Mouse (Mus musculus): ENCODE results near the gene Adtrp. TPM values are rescaled to one million over a fixed set of nuclear protein-coding genes. Genes with fewer than 3 reads are reported as not detected.

Gene Adtrp
- total RNA-seq (2021) (1 to 10 TPM in 1 of 2 experiments, under 1 TPM in 1; 0.64 to 2.3 TPM), polyA plus RNA-seq (2012; rRNA removed) (4.2 and 4.7 TPM in 2 replicates)
- long read RNA-seq, result 0 reads

DNA sequence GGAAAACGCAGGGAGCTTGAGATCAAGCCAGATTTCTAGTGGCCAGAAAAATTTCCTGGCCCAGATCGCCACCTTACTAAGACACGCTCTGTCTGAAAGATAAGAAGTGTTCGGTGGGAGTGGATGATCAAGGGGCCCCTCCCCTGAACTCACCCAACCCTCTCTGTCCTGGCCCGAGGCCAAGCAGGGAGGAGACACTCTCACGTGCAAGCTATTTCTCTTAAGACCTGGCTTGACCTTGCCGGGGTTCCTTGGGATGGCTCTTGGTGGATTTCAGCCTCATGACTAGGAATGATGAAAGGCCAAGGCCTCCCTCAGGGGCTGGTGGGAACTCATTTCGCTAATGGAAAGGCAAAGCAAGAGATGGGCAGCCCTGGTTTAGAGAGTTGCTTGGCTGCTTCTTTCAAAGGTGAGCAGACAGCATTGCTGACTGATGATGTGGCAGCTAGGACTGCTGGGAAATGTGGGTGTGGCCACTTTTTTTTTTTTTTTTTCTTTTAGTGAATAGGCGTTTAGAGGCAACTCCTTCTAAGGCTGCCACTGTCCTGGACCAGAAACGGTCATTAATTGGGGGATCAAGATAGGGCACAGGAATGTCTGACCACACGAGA lies at the start of gene Adtrp:
TSS of gene Adtrp (minus strand) at position 169 of the 611 bp plus-strand sequence.
- peak in 1 of 2 experiments; percentile 23 for DNase-seq
- intact Hi-C loops (cut with DNase I), result no loop called here
- 70% methylated on average over 11 of the region's 11 CpGs for WGBS
- Histone ChIP-seq H3K36me3 (ENCODE audit: control insufficient read depth, insufficient read depth, low read length) (no peaks in the 10 kb centered on the region), H3K4me3 (no peak within 1 kb of the TSS), H3K9ac (ENCODE audit: low read depth, low read length) (no peak within 1 kb of the TSS), H3K27ac (no peak within 1 kb of the TSS), H3K79me2 (replicated peaks; ENCODE audit: control insufficient read depth, insufficient read depth, low read length) (no peaks in the 10 kb centered on the region), H3K27me3 (ENCODE audit: control insufficient read depth, insufficient read depth, low read length) (no peaks in the 10 kb centered on the region), H3K4me1 (ENCODE audit: control insufficient read depth, insufficient read depth, low read length) (no peaks in the 10 kb centered on the region; the same call in 1 of the 2 replicates)
- no peak for TF ChIP-seq CTCF (IDR thresholded peaks at IDR 0.05)
- TF ChIP-seq EP300 (IDR thresholded peaks at IDR 0.05; ENCODE audit: insufficient read depth, low read depth, low read length), result no peak
- no peak for TF ChIP-seq POLR2A (IDR thresholded peaks at IDR 0.05; ENCODE audit: insufficient read depth, low read depth, low read length)

DNA sequence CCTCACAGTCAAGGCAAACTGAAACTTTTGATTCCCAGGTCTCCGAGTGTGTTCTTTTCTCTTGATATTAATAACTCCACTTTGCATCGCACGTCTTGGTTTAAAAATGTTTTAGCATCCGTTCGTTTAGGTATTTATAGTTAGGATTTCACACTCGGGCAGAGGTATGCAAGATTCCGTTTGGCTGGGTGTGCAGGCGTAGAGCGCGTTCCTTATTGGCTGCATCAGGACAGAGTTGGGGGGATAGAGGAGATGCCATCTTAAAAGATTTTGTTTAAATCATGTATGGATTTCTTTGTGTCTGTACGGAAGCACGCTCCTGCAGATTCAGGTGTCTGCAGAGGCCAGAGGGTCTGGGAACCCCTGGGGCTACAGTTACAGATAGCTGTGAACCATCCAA lies 44.5 kb upstream of the Adtrp start:
- no peaks in the 10 kb centered on the region for H3K36me3 ChIP-seq (ENCODE audit: control insufficient read depth, insufficient read depth, low read length)
- H3K79me2 ChIP-seq (replicated peaks; ENCODE audit: control insufficient read depth, insufficient read depth, low read length), result no peaks in the 10 kb centered on the region
- 88% methylated on average over 12 of the region's 12 CpGs for WGBS
- TF ChIP-seq EP300 (IDR thresholded peaks at IDR 0.05; ENCODE audit: insufficient read depth, low read depth, low read length) (no peak), POLR2A (IDR thresholded peaks at IDR 0.05; ENCODE audit: insufficient read depth, low read depth, low read length) (no peak)
- H3K27ac ChIP-seq, result no peak overlapping the region
- H3K27me3 ChIP-seq (ENCODE audit: control insufficient read depth, insufficient read depth, low read length), result no peaks in the 10 kb centered on the region
- intact Hi-C loops (cut with DNase I), result no loop called here
- no peak overlapping the region for H3K4me3 ChIP-seq
- no peak for DNase-seq
- no peaks in the 10 kb centered on the region for H3K4me1 ChIP-seq (ENCODE audit: control insufficient read depth, insufficient read depth, low read length)
- H3K9ac ChIP-seq (ENCODE audit: low read depth, low read length), result no peak overlapping the region

DNA sequence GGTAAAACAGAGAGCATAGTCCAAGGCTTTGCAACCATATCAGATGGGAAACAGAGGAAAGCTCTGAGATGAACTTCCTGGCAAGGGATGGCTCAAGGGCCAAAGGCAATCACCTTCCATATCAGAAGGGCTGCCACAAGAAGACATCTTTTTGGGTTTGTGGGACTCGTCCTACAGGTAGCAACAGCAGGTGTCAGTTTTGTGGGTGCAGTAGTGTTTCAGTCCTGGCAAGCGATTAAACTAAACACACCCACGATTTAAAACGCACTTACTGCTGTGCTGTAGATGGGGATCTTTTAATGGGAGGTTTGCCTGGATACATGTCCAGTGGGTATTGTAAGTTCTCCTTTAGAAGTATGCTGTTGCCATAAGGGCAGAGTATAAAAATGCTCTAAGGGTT lies 43.1 kb upstream of the Adtrp start:
- intact Hi-C loops (cut with DNase I), result no loop called here
- no peaks in the 10 kb centered on the region for H3K36me3 ChIP-seq (ENCODE audit: control insufficient read depth, insufficient read depth, low read length)
- no peak overlapping the region for H3K4me3 ChIP-seq
- WGBS, result 87% methylated on average over 4 of the region's 4 CpGs
- TF ChIP-seq CTCF (IDR thresholded peaks at IDR 0.05), result no peak
- no peak for TF ChIP-seq POLR2A (IDR thresholded peaks at IDR 0.05; ENCODE audit: insufficient read depth, low read depth, low read length)
- no peak for TF ChIP-seq EP300 (IDR thresholded peaks at IDR 0.05; ENCODE audit: insufficient read depth, low read depth, low read length)
- no peak overlapping the region for H3K27ac ChIP-seq
- H3K4me1 ChIP-seq (ENCODE audit: control insufficient read depth, insufficient read depth, low read length), result no peaks in the 10 kb centered on the region
- no peaks in the 10 kb centered on the region for H3K79me2 ChIP-seq (replicated peaks; ENCODE audit: control insufficient read depth, insufficient read depth, low read length)
- H3K9ac ChIP-seq (ENCODE audit: low read depth, low read length), result no peak overlapping the region
- no peak for DNase-seq
- no peaks in the 10 kb centered on the region for H3K27me3 ChIP-seq (ENCODE audit: control insufficient read depth, insufficient read depth, low read length)

DNA sequence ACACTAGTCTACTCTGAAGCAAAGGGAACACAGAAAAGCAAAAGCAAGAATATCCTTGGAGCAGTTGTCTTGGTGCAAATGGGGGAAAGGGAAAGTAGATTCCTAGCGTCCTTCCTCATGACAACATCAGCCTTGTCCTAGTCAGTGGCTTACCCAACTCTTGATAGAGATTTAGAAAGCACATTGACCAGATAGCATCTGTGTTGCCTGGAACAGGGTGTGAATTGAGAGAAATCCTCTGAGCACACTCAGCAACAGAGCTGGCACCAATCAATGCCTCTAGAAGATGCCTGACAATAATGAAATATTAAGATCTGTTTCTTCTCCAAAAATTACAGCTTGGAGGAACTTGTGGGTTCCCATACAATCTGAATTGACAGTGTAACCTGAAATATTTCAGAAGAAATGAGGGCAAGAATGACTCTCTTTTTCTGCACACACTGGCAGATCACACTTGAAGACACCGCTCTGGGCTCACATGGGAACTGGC lies 42.7 kb upstream of the Adtrp start:
- H3K36me3 ChIP-seq (ENCODE audit: control insufficient read depth, insufficient read depth, low read length), result no peaks in the 10 kb centered on the region
- no peaks in the 10 kb centered on the region for H3K4me1 ChIP-seq (ENCODE audit: control insufficient read depth, insufficient read depth, low read length)
- 80% methylated on average over 2 of the region's 2 CpGs for WGBS
- no peak for TF ChIP-seq POLR2A (IDR thresholded peaks at IDR 0.05; ENCODE audit: insufficient read depth, low read depth, low read length)
- no peak for TF ChIP-seq EP300 (IDR thresholded peaks at IDR 0.05; ENCODE audit: insufficient read depth, low read depth, low read length)
- TF ChIP-seq CTCF (IDR thresholded peaks at IDR 0.05), result no peak
- no peaks in the 10 kb centered on the region for H3K79me2 ChIP-seq (replicated peaks; ENCODE audit: control insufficient read depth, insufficient read depth, low read length)
- H3K27me3 ChIP-seq (ENCODE audit: control insufficient read depth, insufficient read depth, low read length), result no peaks in the 10 kb centered on the region
- intact Hi-C loops (cut with DNase I), result no loop called here
- DNase-seq, result no peak
- no peak overlapping the region for H3K27ac ChIP-seq
- H3K9ac ChIP-seq (ENCODE audit: low read depth, low read length), result no peak overlapping the region
- no peak overlapping the region for H3K4me3 ChIP-seq

DNA sequence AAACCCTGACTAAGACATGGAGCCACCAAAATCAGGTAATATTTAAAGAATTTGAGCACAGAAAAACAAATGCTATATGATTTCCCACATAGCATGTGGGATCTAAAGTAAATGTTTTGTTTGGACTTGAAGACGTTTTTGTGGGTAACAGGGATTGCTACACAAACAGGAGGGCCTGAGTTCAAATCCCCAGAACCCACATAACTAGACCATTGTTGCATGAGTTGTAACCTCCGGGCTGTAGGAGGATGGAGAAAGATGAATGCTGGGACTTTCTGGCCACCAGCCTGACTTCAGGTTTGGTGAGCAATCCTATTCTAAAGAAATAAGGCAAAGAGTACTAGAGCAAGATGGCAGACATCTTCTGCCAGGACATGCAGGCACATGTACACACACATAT lies 41.2 kb upstream of the Adtrp start:
- H3K27me3 ChIP-seq (ENCODE audit: control insufficient read depth, insufficient read depth, low read length), result no peaks in the 10 kb centered on the region
- intact Hi-C loops (cut with DNase I), result no loop called here
- no peak overlapping the region for H3K9ac ChIP-seq (ENCODE audit: low read depth, low read length)
- H3K36me3 ChIP-seq (ENCODE audit: control insufficient read depth, insufficient read depth, low read length), result no peaks in the 10 kb centered on the region
- no peak for DNase-seq
- WGBS, result 70% methylated on average over 2 of the region's 2 CpGs
- no peak overlapping the region for H3K27ac ChIP-seq
- H3K79me2 ChIP-seq (replicated peaks; ENCODE audit: control insufficient read depth, insufficient read depth, low read length), result no peaks in the 10 kb centered on the region
- H3K4me3 ChIP-seq, result no peak overlapping the region
- H3K4me1 ChIP-seq (ENCODE audit: control insufficient read depth, insufficient read depth, low read length), result no peaks in the 10 kb centered on the region
- TF ChIP-seq CTCF (IDR thresholded peaks at IDR 0.05) (no peak), POLR2A (IDR thresholded peaks at IDR 0.05; ENCODE audit: insufficient read depth, low read depth, low read length) (no peak), EP300 (IDR thresholded peaks at IDR 0.05; ENCODE audit: insufficient read depth, low read depth, low read length) (no peak)

DNA sequence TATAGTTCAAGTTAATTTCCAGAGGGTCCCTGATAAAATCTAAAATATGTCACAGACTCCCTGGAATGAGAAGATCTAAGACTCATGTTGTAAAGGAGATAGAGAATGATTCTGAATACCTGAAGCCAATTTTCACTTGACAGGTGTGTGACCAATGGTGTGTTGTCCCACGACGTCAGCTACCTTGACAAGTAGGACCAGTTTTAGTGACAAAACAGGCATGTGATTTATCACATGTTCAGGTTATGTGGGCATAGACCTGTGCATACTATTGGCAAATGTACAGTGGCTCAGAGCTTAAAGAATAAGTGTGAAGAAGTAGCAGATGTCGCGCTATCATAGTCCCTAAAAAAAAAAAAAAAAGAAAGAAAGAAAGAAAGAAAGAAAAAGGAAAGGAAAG lies 38.6 kb upstream of the Adtrp start:
- Histone ChIP-seq H3K27ac (no peak overlapping the region), H3K4me1 (ENCODE audit: control insufficient read depth, insufficient read depth, low read length) (no peaks in the 10 kb centered on the region), H3K27me3 (ENCODE audit: control insufficient read depth, insufficient read depth, low read length) (no peaks in the 10 kb centered on the region), H3K9ac (ENCODE audit: low read depth, low read length) (no peak overlapping the region), H3K79me2 (replicated peaks; ENCODE audit: control insufficient read depth, insufficient read depth, low read length) (no peaks in the 10 kb centered on the region), H3K4me3 (no peak overlapping the region), H3K36me3 (ENCODE audit: control insufficient read depth, insufficient read depth, low read length) (no peaks in the 10 kb centered on the region)
- no peak for DNase-seq
- 95% methylated on average over 4 of the region's 4 CpGs for WGBS
- intact Hi-C loops (cut with DNase I), result no loop called here
- TF ChIP-seq CTCF (IDR thresholded peaks at IDR 0.05) (no peak), EP300 (IDR thresholded peaks at IDR 0.05; ENCODE audit: insufficient read depth, low read depth, low read length) (no peak), POLR2A (IDR thresholded peaks at IDR 0.05; ENCODE audit: insufficient read depth, low read depth, low read length) (no peak)
